Mouse (Mus musculus): ENCODE results near the gene Gm21497. TPM values are rescaled to one million over a fixed set of nuclear protein-coding genes. Genes with fewer than 3 reads are reported as not detected.

Gene Gm21497
- not detected in 2 replicates for polyA plus RNA-seq (2012; rRNA removed; ENCODE audit: low replicate concordance)

GRCm38 (mm10) chrY:61646446-61646845 is at the start of gene Gm21497:
Gene Gm21497, plus strand, starts transcription at chrY:61646746.

